Mouse (Mus musculus) ES-Bruce4 (cell line): Measurements from ENCODE around the gene Tmem80.

ENCODE experiments used
- CTCF ChIP-seq: IDR thresholded peaks from one replicate; pipeline ENCODE4 v1.8.1; 2011; ENCODE audit warnings: low read depth, low read length
- EP300 ChIP-seq: IDR thresholded peaks from 2 replicates; pipeline ENCODE4 v1.6.1; 2011; ENCODE audit warnings: low read depth, low read length; ENCODE audit not compliant: insufficient read depth

DNA sequence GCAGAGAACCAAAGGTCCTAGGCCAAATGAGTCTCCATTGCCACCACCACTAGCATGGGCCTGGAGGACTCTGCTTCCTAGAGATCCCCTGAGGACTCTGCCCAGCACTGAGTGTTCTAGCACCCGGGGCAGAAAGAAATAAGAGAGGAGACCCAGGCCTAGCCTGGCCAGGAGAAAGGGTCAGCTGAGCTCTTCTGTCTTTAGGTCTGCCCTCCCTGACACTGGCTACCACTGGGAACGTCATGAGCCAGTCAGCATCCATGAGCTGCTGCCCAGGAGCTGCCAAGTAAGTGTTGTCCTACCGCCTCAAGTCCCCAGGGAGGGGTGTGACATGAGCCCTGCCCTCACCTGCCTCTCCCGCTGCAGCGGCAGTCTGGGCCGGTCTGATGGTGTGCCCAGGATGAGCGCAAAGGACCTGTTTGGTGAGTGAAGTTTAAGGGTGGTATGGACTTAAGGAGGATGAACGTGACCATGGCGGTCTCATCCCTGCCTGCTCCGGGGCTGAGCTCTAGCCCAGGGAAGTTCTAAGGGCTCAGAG lies 14.2 kb downstream of the Tmem80 start:
- TF ChIP-seq EP300 (no peak), CTCF (no peak)
